Mouse (Mus musculus): ENCODE measurements at regions not wholly inside any gene's neighbourhood (a gene's known extent, or its start where the extent isn't known, plus 50 kb on each side); places are given as distances from the start of the nearest gene placed in this dataset.
"Not testable (repeated sequence)": the region's sequence is repeated elsewhere in the genome, so short reads cannot be mapped to it uniquely, and the experiment has no call there.

- intact Hi-C loops (cut with DNase I); DNase-seq (ENCODE audit: low spot score in 2 of 2): not testable (repeated sequence)
Observed at GRCm38 (mm10) chr14:53760578-53760977, 493.3 kb downstream of the Dad1 start.

GRCm38 (mm10) chr14:53757782-53758181, 496.1 kb downstream of the Dad1 start:
- intact Hi-C loops (cut with DNase I); DNase-seq (ENCODE audit: low spot score in 2 of 2): not testable (repeated sequence)

GRCm38 (mm10) chr14:53757095-53757494, 496.8 kb downstream of the Dad1 start:
- intact Hi-C loops (cut with DNase I), result not testable (repeated sequence)

GRCm38 (mm10) chr14:53750703-53751441, 503.0 kb downstream of the Dad1 start:
- intact Hi-C loops (cut with DNase I), result no loop called here
- DNase-seq (ENCODE audit: low spot score in 2 of 2), result no peak

More at GRCm38 (mm10) chr14:53757095-53757494, 496.8 kb downstream of the Dad1 start:
- DNase-seq (ENCODE audit: low spot score in 2 of 2), result not testable (repeated sequence)

- not testable (repeated sequence) for DNase-seq (ENCODE audit: low spot score in 2 of 2)
Observed at GRCm38 (mm10) chr14:53743552-53743951, 510.4 kb downstream of the Dad1 start.

DNA sequence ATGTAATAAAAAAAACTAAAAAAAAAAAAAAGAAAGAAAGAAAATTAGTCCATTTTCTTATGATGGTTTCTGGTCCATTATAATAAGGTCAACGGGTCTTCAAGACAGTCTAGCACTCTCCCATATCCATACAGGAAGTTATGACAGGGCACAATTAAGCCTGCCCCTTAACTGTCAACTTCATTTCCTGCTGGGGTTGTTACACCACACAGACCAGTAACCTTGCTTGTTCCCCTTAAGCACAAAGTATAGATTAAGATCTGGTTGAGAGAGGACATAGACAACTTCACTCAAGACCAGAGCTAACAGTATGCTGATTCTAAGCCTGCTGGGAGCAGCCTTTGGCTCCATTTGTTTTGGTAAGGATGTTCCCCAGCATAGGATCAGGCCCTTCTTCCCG, 511.0 kb downstream of the Dad1 start:
- not testable (repeated sequence) for DNase-seq (ENCODE audit: low spot score in 2 of 2)
- intact Hi-C loops (cut with DNase I), result loop anchor here (10.0 kb wide), 1 partner anchor 62 kb away; no protein-coding TSS in a partner anchor

More at GRCm38 (mm10) chr14:53743552-53743951, 510.4 kb downstream of the Dad1 start:
- intact Hi-C loops (cut with DNase I), result loop anchor here (10.0 kb wide), 1 partner anchor 61 kb away; no protein-coding TSS in a partner anchor

GRCm38 (mm10) chr14:53741246-53741645, 512.7 kb downstream of the Dad1 start:
- intact Hi-C loops (cut with DNase I), result loop anchor here (10.0 kb wide), 1 partner anchor 64 kb away; no protein-coding TSS in a partner anchor
- DNase-seq (ENCODE audit: low spot score in 2 of 2), result peak; percentile 7 to 8

DNA sequence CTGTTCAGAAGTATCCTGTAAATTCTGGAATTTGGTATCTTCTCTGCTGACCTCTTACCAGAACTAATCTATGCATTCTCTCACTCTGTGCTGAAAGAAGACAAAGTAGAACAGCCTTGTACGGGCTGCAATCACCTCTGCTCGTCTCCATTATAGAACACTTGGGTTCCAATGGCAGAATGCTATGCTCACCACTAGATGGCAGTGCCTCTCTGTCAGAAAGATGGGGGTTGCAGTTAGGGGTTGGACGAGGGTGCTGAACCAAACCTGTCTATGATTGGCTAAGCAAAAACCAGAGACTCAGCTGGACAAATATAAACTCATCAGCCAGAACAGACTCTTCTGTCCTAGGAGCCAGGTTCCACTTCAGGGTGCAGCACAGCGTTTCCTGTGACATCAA, 515.9 kb downstream of the Dad1 start:
- intact Hi-C loops (cut with DNase I); DNase-seq (ENCODE audit: low spot score in 2 of 2): not testable (repeated sequence)

DNA sequence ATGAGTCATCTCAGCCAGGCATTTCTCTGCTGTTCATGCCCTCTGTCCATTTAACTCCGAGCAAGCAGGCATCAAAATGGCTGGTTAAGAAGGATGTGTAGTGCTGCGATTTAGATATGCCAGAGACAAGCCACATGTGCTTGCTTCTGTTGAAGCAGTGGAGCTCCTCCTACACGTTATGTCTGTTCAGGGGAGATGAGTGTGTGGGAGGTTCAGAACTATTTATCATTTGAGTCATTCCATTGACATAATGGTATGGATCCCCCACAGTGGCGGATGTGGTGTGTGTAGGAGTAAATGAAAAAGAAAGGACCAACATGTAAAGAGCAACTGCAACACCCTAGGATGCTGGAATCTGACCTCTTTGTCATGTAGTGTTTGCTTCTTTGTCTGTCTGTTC, 517.6 kb downstream of the Dad1 start:
- intact Hi-C loops (cut with DNase I), result not testable (repeated sequence)
- peak in 1 of 2 experiments; percentile 15 for DNase-seq (ENCODE audit: low spot score in 2 of 2)

- DNase-seq (ENCODE audit: low spot score in 2 of 2); intact Hi-C loops (cut with DNase I): not testable (repeated sequence)
Observed at GRCm38 (mm10) chr14:53731600-53731999, 522.3 kb downstream of the Dad1 start.

DNA sequence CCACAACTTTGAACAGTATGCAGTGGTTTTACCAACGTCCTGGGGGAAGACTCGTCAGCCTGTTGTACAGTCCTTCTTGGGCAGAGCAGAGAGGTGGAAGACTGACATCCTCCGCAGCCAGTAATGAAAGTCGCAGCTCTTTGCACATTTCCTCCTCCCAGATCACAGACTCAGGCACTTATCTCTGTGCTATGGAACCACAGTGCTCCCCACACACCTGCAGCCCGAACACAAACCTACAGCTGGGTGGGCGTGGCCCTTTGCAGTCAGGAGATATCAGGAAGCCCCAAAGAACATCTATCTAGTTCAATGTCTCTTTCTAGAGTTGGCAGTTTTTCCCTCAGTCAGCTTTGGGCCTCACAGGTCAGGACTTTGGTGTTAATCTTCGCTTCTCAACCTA, 524.0 kb downstream of the Dad1 start:
- intact Hi-C loops (cut with DNase I); DNase-seq (ENCODE audit: low spot score in 2 of 2): not testable (repeated sequence)

GRCm38 (mm10) chr14:53729149-53729548, 524.8 kb downstream of the Dad1 start:
- intact Hi-C loops (cut with DNase I); DNase-seq (ENCODE audit: low spot score in 2 of 2): not testable (repeated sequence)

- DNase-seq (ENCODE audit: low spot score in 2 of 2); intact Hi-C loops (cut with DNase I): not testable (repeated sequence)
Observed at GRCm38 (mm10) chr14:53726914-53727313, 527.0 kb downstream of the Dad1 start.

DNA sequence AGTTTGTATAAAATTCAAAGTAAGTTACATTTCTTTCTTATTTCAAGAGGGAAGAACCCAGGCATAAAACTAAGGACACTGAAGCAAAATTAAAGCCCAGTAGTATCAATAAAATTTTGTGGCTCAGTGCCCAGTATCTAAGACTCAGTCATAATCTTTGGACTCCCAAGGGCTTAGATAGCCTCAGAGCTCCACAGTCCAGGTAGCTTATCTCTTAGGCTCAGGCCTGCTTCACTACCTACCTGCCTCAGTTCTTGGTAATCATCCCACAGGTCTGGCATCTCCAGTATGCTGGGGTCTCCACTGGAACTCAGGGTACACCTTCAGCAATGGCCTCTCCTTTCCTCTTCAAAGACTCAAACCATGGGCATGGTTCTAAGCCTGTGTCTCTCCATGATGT, 530.3 kb downstream of the Dad1 start:
- DNase-seq (ENCODE audit: low spot score in 2 of 2), result not testable (repeated sequence)

DNA sequence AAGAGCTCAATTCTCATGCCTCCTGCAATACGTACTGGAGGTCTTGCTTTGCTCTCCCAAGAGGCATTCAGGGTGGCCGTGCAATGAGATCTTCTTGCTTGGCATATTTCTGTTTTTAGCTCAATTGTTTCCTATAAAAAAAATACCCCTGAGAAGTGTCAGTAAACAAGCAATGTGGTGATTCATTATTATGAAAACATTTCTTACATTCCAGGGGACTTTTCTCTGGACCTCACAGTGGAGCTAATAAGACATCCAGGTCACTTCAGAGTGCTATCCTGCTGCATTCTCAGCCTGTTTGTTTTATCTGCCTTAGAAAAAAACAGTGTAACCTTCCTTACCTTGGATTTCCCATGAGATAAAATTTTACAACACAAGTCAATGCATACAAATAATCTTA, 532.0 kb downstream of the Dad1 start:
- DNase-seq (ENCODE audit: low spot score in 2 of 2); intact Hi-C loops (cut with DNase I): not testable (repeated sequence)

More for the DNA sequence above, 530.3 kb downstream of the Dad1 start:
- intact Hi-C loops (cut with DNase I), result not testable (repeated sequence)

GRCm38 (mm10) chr14:53709627-53710026, 544.3 kb downstream of the Dad1 start:
- DNase-seq (ENCODE audit: low spot score in 2 of 2), result peak; percentile 2 to 31
- intact Hi-C loops (cut with DNase I), result not testable (repeated sequence)

GRCm38 (mm10) chr14:53704351-53704750, 549.6 kb downstream of the Dad1 start:
- DNase-seq (ENCODE audit: low spot score in 2 of 2); intact Hi-C loops (cut with DNase I): not testable (repeated sequence)

DNA sequence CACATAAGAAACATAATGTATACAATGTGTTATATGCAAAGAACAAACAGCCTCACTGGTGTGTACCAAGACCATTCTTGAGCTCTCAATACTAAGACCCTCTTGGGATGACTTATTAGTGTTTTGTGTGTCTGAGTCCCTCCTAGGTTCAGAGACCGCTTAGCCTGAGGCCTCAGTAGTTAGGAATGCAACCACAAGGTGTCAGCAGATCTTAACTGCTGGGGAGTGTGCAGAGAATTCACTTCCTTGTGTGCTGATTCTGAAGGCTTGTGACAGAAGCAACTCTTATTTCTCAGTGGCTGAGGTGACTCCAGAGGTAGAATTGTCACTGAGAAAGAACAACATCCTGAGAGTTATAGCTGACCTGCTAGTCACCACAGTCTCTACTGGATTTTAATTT, 550.3 kb downstream of the Dad1 start:
- intact Hi-C loops (cut with DNase I); DNase-seq (ENCODE audit: low spot score in 2 of 2): not testable (repeated sequence)

- DNase-seq (ENCODE audit: low spot score in 2 of 2), result peak in 1 of 2 experiments; percentile 8
- intact Hi-C loops (cut with DNase I), result not testable (repeated sequence)
Observed at GRCm38 (mm10) chr14:53684100-53684499, 569.8 kb downstream of the Dad1 start.

- DNase-seq (ENCODE audit: low spot score in 2 of 2); intact Hi-C loops (cut with DNase I): not testable (repeated sequence)
Observed at GRCm38 (mm10) chr14:53683361-53684015, 570.4 kb downstream of the Dad1 start.
